Mouse (Mus musculus) E14TG2a.4 (cell line): ENCODE data around the gene St5.

Experiments used
- CTCF ChIP-seq: conservative IDR thresholded peaks from 2 replicates; pipeline ENCODE4 v1.5.1; 2014; ENCODE audit warnings: low read length
- NANOG ChIP-seq: IDR thresholded peaks from 2 replicates; pipeline ENCODE4 v1.6.1; 2014; ENCODE audit warnings: borderline replicate concordance, low read length, mixed read lengths
- POU5F1 ChIP-seq: IDR thresholded peaks from 2 replicates; pipeline ENCODE4 v1.6.1; 2014; ENCODE audit warnings: low read length, borderline replicate concordance

DNA sequence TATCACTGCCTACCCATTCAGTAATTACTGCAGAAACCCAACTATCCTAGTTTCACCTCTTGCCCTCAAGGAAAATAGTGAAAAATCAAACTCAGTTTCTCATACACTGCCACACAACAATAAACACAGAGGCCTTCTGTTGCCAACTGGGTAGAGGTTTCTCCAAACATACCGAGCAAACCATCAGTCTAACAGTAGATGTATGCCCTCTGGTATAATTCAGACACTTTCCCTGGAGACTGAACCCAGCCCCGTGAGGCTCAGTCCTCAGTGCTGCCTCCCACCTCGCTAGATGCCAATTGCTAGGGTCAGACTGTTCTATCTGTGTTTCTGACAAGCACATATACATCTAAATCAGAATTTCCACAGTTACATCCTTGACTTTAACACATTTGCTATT lies 83.1 kb downstream of the St5 start:
- TF ChIP-seq CTCF: no peak
- no peak for TF ChIP-seq POU5F1
- TF ChIP-seq NANOG: no peak
